Comparison of ENCODE assay signal across 34 mouse cellular contexts in the genomic region with DNA sequence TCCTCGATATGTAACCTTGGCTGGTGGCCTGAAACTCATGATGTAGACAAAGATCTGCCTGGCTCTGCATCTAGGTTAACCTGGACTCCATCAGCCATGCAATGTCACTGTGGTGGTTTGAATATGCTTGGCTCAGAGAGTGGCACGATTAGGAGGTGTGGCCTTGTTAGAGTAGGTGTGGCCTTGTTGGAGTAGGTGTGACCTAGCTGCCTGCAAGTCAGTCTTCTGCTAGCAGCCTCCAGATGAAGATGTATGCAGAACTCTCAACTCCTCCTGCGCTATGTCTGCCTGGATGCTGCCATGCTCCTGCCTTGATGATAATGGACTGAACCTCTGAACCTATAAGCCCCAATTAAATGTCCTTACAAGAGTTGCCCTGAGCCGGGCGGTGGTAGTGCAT. TPM values are rescaled to one million over a fixed set of nuclear protein-coding genes. Genes with fewer than 3 reads are reported as not detected.
DNase-seq lines count a peak whose midpoint lies in the region; ATAC-seq lines count a peak whose summit lies in the region.
"Had no signal": no experiment of that assay in that cellular context is flagged by ENCODE, and none has a peak within 500 bp of the region (broad histone marks: within the 10 kb centered on the region; RNA-seq: fewer than 3 reads in every experiment).

No protein-coding gene starts in this region.

- no peak overlapping the region for H3K4me3 ChIP-seq in midbrain, embryonic 11.5 days (ENCODE audit: low read depth, low read length)
- H3K4me3 ChIP-seq in midbrain, embryonic 15.5 days: no peak overlapping the region
- no peak overlapping the region for H3K4me3 ChIP-seq in forebrain, embryonic 10.5 days
- no peak overlapping the region for H3K4me3 ChIP-seq in intestine, embryonic 16.5 days (ENCODE audit: low read length)
- H3K4me3 ChIP-seq: embryonic facial prominence, embryonic 13.5 days; gastrocnemius, adult 2 months; heart, adult 2 months; heart, embryonic 12.5 days; limb, embryonic 12.5 days; midbrain, embryonic 10.5 days; myocyte; neural tube, embryonic 12.5 days had no signal

- no peaks in the 10 kb centered on the region for H3K4me1 ChIP-seq in midbrain, embryonic 11.5 days (ENCODE audit: control insufficient read depth, insufficient read depth, low read length)
- H3K4me1 ChIP-seq in midbrain, embryonic 15.5 days: no peaks in the 10 kb centered on the region
- peaks cover 11% of the 10 kb centered on the region; the same call in 1 of the 2 replicates for H3K4me1 ChIP-seq in forebrain, embryonic 10.5 days
- H3K4me1 ChIP-seq in intestine, embryonic 16.5 days (ENCODE audit: control insufficient read depth, insufficient read depth, low read length): no peaks in the 10 kb centered on the region
- H3K4me1 ChIP-seq: heart, embryonic 12.5 days; neural tube, embryonic 12.5 days had no signal

- H3K27ac ChIP-seq in midbrain, embryonic 11.5 days (ENCODE audit: low read depth, low read length): no peak overlapping the region
- no peak overlapping the region for H3K27ac ChIP-seq in midbrain, embryonic 15.5 days
- H3K27ac ChIP-seq in forebrain, embryonic 10.5 days: no peak overlapping the region
- H3K27ac ChIP-seq in intestine, embryonic 16.5 days (ENCODE audit: low read length): no peak overlapping the region
- H3K27ac ChIP-seq: embryonic facial prominence, embryonic 13.5 days; gastrocnemius, adult 2 months; heart, adult 2 months; hindbrain, embryonic 14.5 days; limb, embryonic 12.5 days; macrophage; midbrain, embryonic 10.5 days; neural tube, embryonic 12.5 days; stomach, postnatal 0 days had no signal

- no peak for ATAC-seq in midbrain, embryonic 11.5 days (ENCODE audit: low FRiP score)
- ATAC-seq in midbrain, embryonic 15.5 days (replicated peaks): no peak
- no peak for ATAC-seq in intestine, embryonic 16.5 days
- ATAC-seq: activated CD4-positive, CD25-positive, alpha-beta regulatory T cell, adult 4 months; forebrain, embryonic 16.5 days; inflammation-experienced regulatory T-cells, adult 6 months; liver, postnatal 0 days had no signal

- H3K27me3 ChIP-seq in midbrain, embryonic 11.5 days (ENCODE audit: control insufficient read depth, insufficient read depth, low read length): no peaks in the 10 kb centered on the region
- no peaks in the 10 kb centered on the region for H3K27me3 ChIP-seq in midbrain, embryonic 15.5 days (replicated peaks)
- H3K27me3 ChIP-seq in forebrain, embryonic 10.5 days (ENCODE audit: poor library complexity, severe bottlenecking): no peaks in the 10 kb centered on the region
- no peaks in the 10 kb centered on the region for H3K27me3 ChIP-seq in intestine, embryonic 16.5 days (replicated peaks; ENCODE audit: control insufficient read depth, insufficient read depth, low read length)
- H3K27me3 ChIP-seq: embryonic facial prominence, embryonic 13.5 days; limb, embryonic 12.5 days; neural tube, embryonic 12.5 days had no signal

- H3K36me3 ChIP-seq in midbrain, embryonic 11.5 days (ENCODE audit: control insufficient read depth, insufficient read depth, low read length): no peaks in the 10 kb centered on the region
- no peaks in the 10 kb centered on the region for H3K36me3 ChIP-seq in midbrain, embryonic 15.5 days (replicated peaks)
- no peaks in the 10 kb centered on the region for H3K36me3 ChIP-seq in forebrain, embryonic 10.5 days (replicated peaks)
- no peaks in the 10 kb centered on the region for H3K36me3 ChIP-seq in intestine, embryonic 16.5 days (ENCODE audit: control insufficient read depth, insufficient read depth, low read length)
- H3K36me3 ChIP-seq: embryonic facial prominence, embryonic 13.5 days; heart, embryonic 12.5 days; limb, embryonic 12.5 days; midbrain, embryonic 10.5 days; neural tube, embryonic 12.5 days had no signal

- DNase-seq in midbrain, embryonic 11.5 days (ENCODE audit: low spot score, missing footprints): peak; percentile 73
- peak; percentile 63 for DNase-seq in ES-CJ7 (ENCODE audit: low read depth, low spot score)
- peak; percentile 66 for DNase-seq in induced T-regulatory cell, adult 2 months (ENCODE audit: low read depth)
- no peak for DNase-seq in forebrain, embryonic 10.5 days (ENCODE audit: extremely low spot score, low spot score)
- DNase-seq in lung, postnatal 14 days: no peak
- DNase-seq: adrenal gland, adult 2 months; adrenal gland, postnatal 36 days; cerebellum, adult 18-20 months; cerebellum, postnatal 10 days; gastrocnemius, adult 2 months; gastrocnemius, postnatal 36 days; heart, adult 2 months; kidney, adult 8-10 months; kidney, postnatal 14 days; liver, postnatal 0 days; right cerebral cortex, postnatal 4 days; thymus, adult 2 months; thymus, postnatal 36 days had no signal

- WGBS in midbrain, embryonic 11.5 days: 86% methylated on average over 5 of the region's 5 CpGs
- WGBS in midbrain, embryonic 15.5 days: 80% methylated on average over 5 of the region's 5 CpGs
- WGBS in forebrain, embryonic 10.5 days: 82% methylated on average over 5 of the region's 5 CpGs
- 80% methylated on average over 5 of the region's 5 CpGs for WGBS in intestine, embryonic 16.5 days

- H3K9ac ChIP-seq in midbrain, embryonic 11.5 days (ENCODE audit: low read length): no peak overlapping the region
- H3K9ac ChIP-seq in midbrain, embryonic 15.5 days: no peak overlapping the region
- H3K9ac ChIP-seq in intestine, embryonic 16.5 days (ENCODE audit: low read depth, low read length): no peak overlapping the region
- H3K9ac ChIP-seq: embryonic facial prominence, embryonic 13.5 days; heart, embryonic 12.5 days; hindbrain, embryonic 14.5 days; limb, embryonic 12.5 days; liver, postnatal 0 days; neural tube, embryonic 12.5 days had no signal

- H3K9me3 ChIP-seq in midbrain, embryonic 11.5 days (ENCODE audit: control insufficient read depth, low read length): no peaks in the 10 kb centered on the region
- H3K9me3 ChIP-seq in midbrain, embryonic 15.5 days: no peaks in the 10 kb centered on the region
- no peaks in the 10 kb centered on the region for H3K9me3 ChIP-seq in forebrain, embryonic 10.5 days
- no peaks in the 10 kb centered on the region for H3K9me3 ChIP-seq in intestine, embryonic 16.5 days (ENCODE audit: control insufficient read depth, low read length)
- H3K9me3 ChIP-seq: embryonic facial prominence, embryonic 13.5 days; G1E; heart, embryonic 12.5 days; limb, embryonic 12.5 days; midbrain, embryonic 10.5 days; neural tube, embryonic 12.5 days had no signal

- H3K4me2 ChIP-seq in midbrain, embryonic 11.5 days: no peak overlapping the region
- H3K4me2 ChIP-seq in midbrain, embryonic 15.5 days: no peak overlapping the region
- H3K4me2 ChIP-seq in intestine, embryonic 16.5 days (ENCODE audit: low read depth, low read length): no peak overlapping the region
- H3K4me2 ChIP-seq: embryonic facial prominence, embryonic 13.5 days; heart, embryonic 12.5 days; hindbrain, embryonic 14.5 days; limb, embryonic 12.5 days; liver, embryonic 11.5 days; neural tube, embryonic 12.5 days had no signal

RNA-seq across cellular contexts. Expression of a gene that starts 43.0 kb away (rescaled TPM):
- 0.14 TPM in 1 of 2 replicates, not detected in the other for polyA plus RNA-seq in midbrain, embryonic 11.5 days (2014; fragmentation: Nextera tagmentation; extraction: Ambion mirVana)
- polyA plus RNA-seq in midbrain, embryonic 15.5 days (2015; fragmentation: Nextera tagmentation; extraction: Ambion mirVana): 1.7 and 1.8 TPM in 2 replicates
- polyA plus RNA-seq in forebrain, embryonic 10.5 days (2016; fragmentation: Nextera tagmentation; extraction: Ambion mirVana): 0.11 and 0.16 TPM in 2 replicates
- 0.34 and 0.65 TPM in 2 replicates for polyA plus RNA-seq in intestine, embryonic 16.5 days (2015; fragmentation: Nextera tagmentation; extraction: Ambion mirVana)
- polyA plus RNA-seq: limb, embryonic 12.5 days had no signal

RNA-seq across cellular contexts. Expression of a gene that starts 52.7 kb away (rescaled TPM):
- polyA plus RNA-seq in midbrain, embryonic 11.5 days (2014; fragmentation: Nextera tagmentation; extraction: Ambion mirVana): 6.7 and 8.9 TPM in 2 replicates
- polyA plus RNA-seq in midbrain, embryonic 15.5 days (2015; fragmentation: Nextera tagmentation; extraction: Ambion mirVana): 9.5 and 10.8 TPM in 2 replicates
- polyA plus RNA-seq in forebrain, embryonic 10.5 days (2016; fragmentation: Nextera tagmentation; extraction: Ambion mirVana): 15.2 and 17.6 TPM in 2 replicates
- 9.0 and 9.9 TPM in 2 replicates for polyA plus RNA-seq in intestine, embryonic 16.5 days (2015; fragmentation: Nextera tagmentation; extraction: Ambion mirVana)
- polyA plus RNA-seq: G1E had no signal

RNA-seq across cellular contexts. Expression of a gene that starts 59.3 kb away (rescaled TPM):
- 0.83 and 0.96 TPM in 2 replicates for polyA plus RNA-seq in midbrain, embryonic 11.5 days (2014; fragmentation: Nextera tagmentation; extraction: Ambion mirVana)
- 0.57 and 0.70 TPM in 2 replicates for polyA plus RNA-seq in midbrain, embryonic 15.5 days (2015; fragmentation: Nextera tagmentation; extraction: Ambion mirVana)
- 0.64 and 0.91 TPM in 2 replicates for polyA plus RNA-seq in forebrain, embryonic 10.5 days (2016; fragmentation: Nextera tagmentation; extraction: Ambion mirVana)
- polyA plus RNA-seq in intestine, embryonic 16.5 days (2015; fragmentation: Nextera tagmentation; extraction: Ambion mirVana): 0.26 and 0.78 TPM in 2 replicates
- polyA plus RNA-seq: adrenal gland, adult 2 months; G1E had no signal

Comparison
In these comparisons a context has a peak if more than half of its experiments do, and no peak if none do; other contexts are left out.
1. DNase-seq: peak in midbrain, embryonic 11.5 days (single experiment), ES-CJ7 (single experiment) and induced T-regulatory cell, adult 2 months (single experiment); none in forebrain, embryonic 10.5 days (single experiment) and lung, postnatal 14 days (single experiment).